Mouse (Mus musculus): ENCODE data around the gene Gm44805.

DNA sequence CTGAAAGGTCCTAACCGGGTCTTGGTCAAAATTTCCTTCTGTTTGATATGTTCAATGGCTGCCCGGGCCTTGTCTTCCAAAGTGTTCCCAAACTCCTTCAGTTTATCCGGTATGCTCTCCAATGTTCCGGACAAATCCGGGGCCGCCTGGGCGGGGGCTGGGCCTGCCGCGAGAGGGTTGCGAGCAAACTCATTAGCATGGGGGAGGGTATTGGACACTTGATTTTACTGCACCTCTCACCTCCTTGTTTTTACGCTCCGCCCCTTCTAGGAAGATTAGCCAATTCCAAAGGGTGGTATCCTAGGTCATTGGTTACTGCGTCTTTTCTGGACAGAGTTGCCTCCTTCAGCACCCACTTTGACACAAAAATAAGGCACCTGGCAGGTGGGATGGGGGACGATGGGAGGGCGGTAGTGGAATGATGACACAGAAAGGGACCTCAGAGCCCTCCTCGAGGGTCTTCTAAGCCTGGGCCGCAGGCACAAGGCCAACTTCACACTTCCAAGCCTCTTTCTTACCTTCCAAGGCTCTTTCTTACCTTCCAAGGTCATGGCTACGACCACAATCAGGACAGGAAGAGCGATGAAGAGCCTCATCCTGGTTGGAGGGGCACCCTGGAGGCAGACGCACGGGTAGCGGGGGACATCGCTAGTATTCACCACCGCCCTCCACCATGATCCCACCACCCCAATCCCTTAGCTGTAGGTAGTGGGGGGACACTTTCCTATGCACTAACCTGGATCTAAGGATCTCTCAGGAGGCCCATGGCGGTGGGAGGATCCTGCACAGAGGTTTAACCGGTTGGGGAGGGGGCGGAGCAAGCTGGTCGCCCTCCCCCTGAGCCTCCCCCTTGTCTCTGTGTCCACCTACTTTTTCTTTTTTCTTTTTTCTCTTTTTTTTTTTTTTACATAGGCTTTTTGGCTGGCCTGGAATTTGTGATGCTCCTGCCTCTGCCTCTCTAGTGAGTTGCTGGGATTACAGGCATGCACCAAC lies 10.9 kb upstream of the Gm44805 start, which contains the start of gene Apoc1:
- TF ChIP-seq GATA1 (IDR thresholded peaks at IDR 0.05; ENCODE audit: borderline replicate concordance, low read length) (no peak), FLI1 (IDR thresholded peaks at IDR 0.05; ENCODE audit: low read length) (no peak)

All from megakaryocyte, embryonic 14.5 days (primary cell).